Mouse (Mus musculus) kidney, embryonic 14.5 days (tissue): ENCODE measurements around the gene Phc3. TPM values are rescaled to one million over a fixed set of nuclear protein-coding genes. Genes with fewer than 3 reads are reported as not detected.

ENCODE experiments used
- ATAC-seq: fragments of 200-750 bp; cut with Nextera tagmentation; 2 replicates; pipeline ENCODE4 v1.8.0; 2017; ENCODE audit warnings: moderate number of reproducible peaks, mild to moderate bottlenecking, moderate TSS enrichment, moderate library complexity; ENCODE audit not compliant: low FRiP score, low TSS enrichment
- H3K27ac ChIP-seq: fragments of 300-500 bp; sonication (generic); 2 replicates; pipeline ENCODE4 v1.5.1; 2014; ENCODE audit warnings: low read depth, mild to moderate bottlenecking, low read length, moderate library complexity, mixed read lengths
- H3K27me3 ChIP-seq: fragments of 300-500 bp; sonication (generic); 2 replicates; pipeline ENCODE4 v1.6.1; 2014; ENCODE audit warnings: mild to moderate bottlenecking, low read length; ENCODE audit not compliant: control insufficient read depth, insufficient read depth
- H3K36me3 ChIP-seq: fragments of 300-500 bp; sonication (generic); 2 replicates; pipeline ENCODE4 v1.6.1; 2014; ENCODE audit warnings: low read length, mixed read lengths; ENCODE audit not compliant: control insufficient read depth, insufficient read depth
- H3K4me1 ChIP-seq: fragments of 300-500 bp; sonication (generic); 2 replicates; pipeline ENCODE4 v1.6.1; 2014; ENCODE audit warnings: low read length, mixed read lengths; ENCODE audit not compliant: control insufficient read depth, insufficient read depth
- H3K4me2 ChIP-seq: fragments of 300-500 bp; sonication (generic); replicated peaks from 2 replicates; pipeline ENCODE4 v1.6.1; 2014; ENCODE audit warnings: low read depth, mild to moderate bottlenecking, low read length
- H3K4me3 ChIP-seq: fragments of 300-500 bp; sonication (generic); 2 replicates; pipeline ENCODE4 v1.5.1; 2014; ENCODE audit warnings: mild to moderate bottlenecking, low read length
- H3K9ac ChIP-seq: fragments of 300-500 bp; sonication (generic); 2 replicates; pipeline ENCODE4 v1.6.1; 2014; ENCODE audit warnings: low read depth, mild to moderate bottlenecking, low read length, moderate library complexity
- H3K9me3 ChIP-seq: fragments of 300-500 bp; sonication (generic); 2 replicates; pipeline ENCODE4 v1.6.1; 2016; ENCODE audit warnings: low read length; ENCODE audit not compliant: control insufficient read depth
- WGBS: fragments of 180-500 bp; shearing (Covaris S2); extraction: QIAGEN DNeasy Blood & Tissue Kit; methylation state at CpG from one replicate; pipeline ENCODE4 v1.1.7; 2014; 5-methylcytosine and 5-hydroxymethylcytosine counted together
- polyA plus RNA-seq: library from polyadenylated mRNA; unstranded; fragments of >200 nt; fragmentation: Nextera tagmentation; extraction: Ambion mirVana; gene quantifications from 2 replicates; pipeline ENCODE4 v1.2.1, GENCODE M21; 2014

The Phc3 gene
- 5.5 and 8.7 TPM in 2 replicates for polyA plus RNA-seq

- H3K9ac ChIP-seq, result peak within 1 kb of the TSS; percentile 97
- H3K27me3 ChIP-seq, result no peaks in the 10 kb centered on the region
- ATAC-seq, result peak; percentile 91
- peaks cover 16% of the 10 kb centered on the region for H3K36me3 ChIP-seq
- H3K4me2 ChIP-seq, result peak within 1 kb of the TSS; percentile 68
- no peaks in the 10 kb centered on the region for H3K9me3 ChIP-seq
- peak within 1 kb of the TSS; percentile 76 for H3K27ac ChIP-seq
- H3K4me1 ChIP-seq, result peaks cover 13% of the 10 kb centered on the region; the same call in 1 of the 2 replicates
- under 1% methylated on average over 32 of the region's 34 CpGs for whole genome bisulfite sequencing
- H3K4me3 ChIP-seq, result peak within 1 kb of the TSS; percentile 96
Measured at GRCm38 (mm10) chr3:30969104-30969581, at the start of gene Phc3. Phc3 (minus strand) TSS chr3:30969415.

GRCm38 (mm10) chr3:31017652-31018051, 48.4 kb upstream of the Phc3 start:
- Histone ChIP-seq H3K4me1 (peaks cover 34% of the 10 kb centered on the region), H3K4me2 (no peak overlapping the region), H3K4me3 (no peak overlapping the region), H3K36me3 (0 out of 2 replicates have a peak, but pooled peaks cover 3% of the 10 kb centered on the region), H3K9ac (no peak overlapping the region), H3K27me3 (no peaks in the 10 kb centered on the region), H3K27ac (no peak overlapping the region; the same call in 1 of the 2 replicates), H3K9me3 (no peaks in the 10 kb centered on the region)
- no peak for ATAC-seq
- 48% methylated on average over 4 of the region's 4 CpGs for WGBS

GRCm38 (mm10) chr3:31016594-31017196, 47.5 kb upstream of the Phc3 start:
- peak overlapping the region; percentile 55; the same call in 1 of the 2 replicates for H3K27ac ChIP-seq
- ATAC-seq, result peak; percentile 32
- H3K9ac ChIP-seq, result no peak overlapping the region
- 0 out of 2 replicates have a peak, but pooled peaks cover 3% of the 10 kb centered on the region for H3K36me3 ChIP-seq
- H3K27me3 ChIP-seq, result no peaks in the 10 kb centered on the region
- 36% methylated on average over 9 of the region's 9 CpGs for WGBS
- no peak overlapping the region for H3K4me2 ChIP-seq
- no peak overlapping the region for H3K4me3 ChIP-seq
- no peaks in the 10 kb centered on the region for H3K9me3 ChIP-seq
- H3K4me1 ChIP-seq, result peaks cover 31% of the 10 kb centered on the region

GRCm38 (mm10) chr3:31015682-31016443, 46.6 kb upstream of the Phc3 start:
- H3K36me3 ChIP-seq, result 0 out of 2 replicates have a peak, but pooled peaks cover 3% of the 10 kb centered on the region
- no peak overlapping the region for H3K9ac ChIP-seq
- H3K27me3 ChIP-seq, result no peaks in the 10 kb centered on the region
- peak overlapping the region; percentile 55; the same call in 1 of the 2 replicates for H3K27ac ChIP-seq
- H3K4me2 ChIP-seq, result no peak overlapping the region
- no peak overlapping the region for H3K4me3 ChIP-seq
- WGBS, result 76% methylated on average over 10 of the region's 10 CpGs
- H3K4me1 ChIP-seq, result peaks cover 31% of the 10 kb centered on the region
- no peak for ATAC-seq
- H3K9me3 ChIP-seq, result no peaks in the 10 kb centered on the region

- no peak for ATAC-seq
- Histone ChIP-seq H3K27me3 (no peaks in the 10 kb centered on the region), H3K27ac (no peak overlapping the region), H3K4me3 (no peak overlapping the region), H3K9me3 (no peaks in the 10 kb centered on the region), H3K4me2 (no peak overlapping the region), H3K36me3 (no peaks in the 10 kb centered on the region), H3K4me1 (peaks cover 31% of the 10 kb centered on the region), H3K9ac (no peak overlapping the region)
- WGBS, result 91% methylated on average over 2 of the region's 2 CpGs
Measured at GRCm38 (mm10) chr3:31014374-31014773, 45.2 kb upstream of the Phc3 start.

GRCm38 (mm10) chr3:31004320-31005209, 35.4 kb upstream of the Phc3 start:
- no peaks in the 10 kb centered on the region for H3K36me3 ChIP-seq
- WGBS, result 82% methylated on average over 6 of the region's 6 CpGs
- no peak for ATAC-seq
- no peak overlapping the region for H3K9ac ChIP-seq
- H3K27ac ChIP-seq, result no peak overlapping the region
- no peaks in the 10 kb centered on the region for H3K27me3 ChIP-seq
- no peaks in the 10 kb centered on the region for H3K9me3 ChIP-seq
- peaks cover 13% of the 10 kb centered on the region for H3K4me1 ChIP-seq
- H3K4me2 ChIP-seq, result no peak overlapping the region
- H3K4me3 ChIP-seq, result no peak overlapping the region

- no peak overlapping the region for H3K4me2 ChIP-seq
- no peaks in the 10 kb centered on the region for H3K36me3 ChIP-seq
- no peaks in the 10 kb centered on the region for H3K9me3 ChIP-seq
- H3K9ac ChIP-seq, result no peak overlapping the region
- H3K4me3 ChIP-seq, result no peak overlapping the region
- peaks cover 21% of the 10 kb centered on the region for H3K4me1 ChIP-seq
- H3K27me3 ChIP-seq, result no peaks in the 10 kb centered on the region
- 49% methylated on average over 3 of the region's 3 CpGs for WGBS
- no peak for ATAC-seq
- no peak overlapping the region for H3K27ac ChIP-seq
Measured at GRCm38 (mm10) chr3:31001048-31001676, 31.9 kb upstream of the Phc3 start.

GRCm38 (mm10) chr3:31000018-31000407, 30.8 kb upstream of the Phc3 start:
- WGBS, result 27% methylated on average over 4 of the region's 4 CpGs
- no peak overlapping the region for H3K9ac ChIP-seq

More at GRCm38 (mm10) chr3:31000018-31000407, 30.8 kb upstream of the Phc3 start:
- Histone ChIP-seq H3K27me3 (no peaks in the 10 kb centered on the region), H3K27ac (peak overlapping the region; percentile 42; the same call in 1 of the 2 replicates), H3K4me1 (peaks cover 21% of the 10 kb centered on the region), H3K4me2 (no peak overlapping the region), H3K36me3 (no peaks in the 10 kb centered on the region), H3K4me3 (no peak overlapping the region), H3K9me3 (no peaks in the 10 kb centered on the region)
- ATAC-seq, result no peak
